Mouse (Mus musculus) embryonic facial prominence, embryonic 12.5 days (tissue): Measurements from ENCODE around the gene Gm1979. TPM values are rescaled to one million over a fixed set of nuclear protein-coding genes. Genes with fewer than 3 reads are reported as not detected.

ENCODE experiments used
- polyA plus RNA-seq: library from polyadenylated mRNA; unstranded; fragments of >200 nt; fragmentation: Nextera tagmentation; extraction: Ambion mirVana; gene quantifications from 2 replicates; pipeline ENCODE4 v1.2.1, GENCODE M21; 2016

The Gm1979 gene
- polyA plus RNA-seq, 1 experiment from 2014 or later = 0.13 TPM

Other genes starting within 250 kb of the Gm1979 start
- 4.6 and 5.1 TPM in 2 replicates for gene Actr3b, start 244.8 kb downstream of the Gm1979 start, polyA plus RNA-seq
- not detected in 2 replicates for gene Gm21663, start 62.4 kb downstream of the Gm1979 start, polyA plus RNA-seq
- not detected in 2 replicates for gene Gm21671, start 50.4 kb downstream of the Gm1979 start, polyA plus RNA-seq
- not detected in 2 replicates for gene Gm21680, start 32.1 kb downstream of the Gm1979 start, polyA plus RNA-seq
- 0.08 TPM in 1 of 2 replicates, not detected in the other for gene Gm21698, start 16.1 kb downstream of the Gm1979 start, polyA plus RNA-seq
- gene Gm5862, start 18.1 kb upstream of the Gm1979 start, polyA plus RNA-seq = not detected in 2 replicates
- not detected in 2 replicates for gene Speer4a, start 34.8 kb upstream of the Gm1979 start, polyA plus RNA-seq
- gene Gm7347, start 53.8 kb upstream of the Gm1979 start, polyA plus RNA-seq = 0.11 TPM in 1 of 2 replicates, not detected in the other
- gene Gm10471, start 84.5 kb upstream of the Gm1979 start, polyA plus RNA-seq = not detected in 2 replicates
- gene 5031410I06Rik, start 100.6 kb upstream of the Gm1979 start, polyA plus RNA-seq = not detected in 2 replicates
- gene Gm10220, start 116.6 kb upstream of the Gm1979 start, polyA plus RNA-seq = not detected in 2 replicates